Mouse (Mus musculus): ENCODE results near the gene Rab39. TPM values are rescaled to one million over a fixed set of nuclear protein-coding genes. Genes with fewer than 3 reads are reported as not detected.

The Rab39 gene
- polyA plus RNA-seq (2015; fragmentation: Nextera tagmentation; extraction: Ambion mirVana) = 1.1 and 2.6 TPM in 2 replicates

GRCm38 (mm10) chr9:53705992-53706696 is at the start of gene Rab39:
Gene Rab39, minus strand, starts transcription at chr9:53706232.

GRCm38 (mm10) chr9:53669680-53670219 is 36.3 kb downstream of the Rab39 start, which contains the start of gene Cul5:
Gene Cul5, minus strand, starts transcription at chr9:53670014.

Other genes starting within 250 kb of the Rab39 start
- 6.3 and 9.1 TPM in 2 replicates for gene Atm, start 169.5 kb downstream of the Rab39 start, polyA plus RNA-seq (2015; fragmentation: Nextera tagmentation; extraction: Ambion mirVana)
- 6.0 and 8.4 TPM in 2 replicates for gene Npat, start 169.2 kb downstream of the Rab39 start, polyA plus RNA-seq (2015; fragmentation: Nextera tagmentation; extraction: Ambion mirVana)
- 168 and 175 TPM in 2 replicates for gene Acat1, start 95.8 kb downstream of the Rab39 start, polyA plus RNA-seq (2015; fragmentation: Nextera tagmentation; extraction: Ambion mirVana)
- 23.9 and 26.1 TPM in 2 replicates for gene Cul5, start 36.2 kb downstream of the Rab39 start, polyA plus RNA-seq (2015; fragmentation: Nextera tagmentation; extraction: Ambion mirVana)
- 2.9 and 4.7 TPM in 2 replicates for gene Slc35f2, start 65.3 kb upstream of the Rab39 start, polyA plus RNA-seq (2015; fragmentation: Nextera tagmentation; extraction: Ambion mirVana)
- 2.9 and 5.0 TPM in 2 replicates for gene Sln, start 143.9 kb upstream of the Rab39 start, polyA plus RNA-seq (2015; fragmentation: Nextera tagmentation; extraction: Ambion mirVana)

Data from adrenal gland, postnatal 0 days (tissue).